Mouse (Mus musculus) central nervous system, embryonic 18 days (tissue): ENCODE measurements around the gene Igbp1b. TPM values are rescaled to one million over a fixed set of nuclear protein-coding genes. Genes with fewer than 3 reads are reported as not detected.

Source experiments
- polyA plus RNA-seq: library from polyadenylated mRNA; depleted of rRNA; stranded (reverse); fragments of >200 nt; gene quantifications from 2 replicates; pipeline ENCODE4 v1.2.3, GENCODE M21; 2012; rRNA removed

Gene Igbp1b
- 0.67 and 1.1 TPM in 2 replicates for polyA plus RNA-seq

DNA sequence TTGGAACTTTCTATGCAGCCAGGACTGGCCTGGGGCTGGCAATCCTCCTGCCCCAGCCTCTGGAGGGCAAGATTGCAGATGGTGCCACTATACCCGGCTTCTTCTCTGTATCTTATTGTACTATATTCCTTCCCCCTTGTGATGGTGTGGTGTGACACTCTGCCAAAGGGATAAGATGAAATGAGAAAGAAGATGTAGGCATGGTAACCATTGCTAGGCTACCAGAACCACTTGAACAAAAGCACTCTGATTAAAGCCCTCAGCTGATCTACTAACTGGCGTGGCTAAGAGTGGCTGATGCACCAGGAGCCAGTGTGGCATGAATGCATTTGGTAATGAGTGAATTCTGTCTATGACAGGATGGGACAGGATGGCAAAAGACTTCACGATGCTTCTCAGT lies at the start of gene Igbp1b:
TSS of gene Igbp1b (minus strand) at position 29 of the 400 bp plus-strand sequence.

Other genes with a start within 250 kb of the Igbp1b start
- gene Lmo3, start 76.6 kb downstream of the Igbp1b start, polyA plus RNA-seq: 153 and 179 TPM in 2 replicates